ENCODE assay signal across 8 mouse cellular contexts in genomic region chr13:49681351-49682232, GRCm38 (mm10). TPM values are rescaled to one million over a fixed set of nuclear protein-coding genes. Genes with fewer than 3 reads are reported as not detected.
DNase-seq lines count a peak whose midpoint lies in the region; ATAC-seq and TF ChIP-seq lines count a peak whose summit lies in the region.

TSS of gene Iars (plus strand) at chr13:49682100.

- no peaks in the 10 kb centered on the region for H3K9me3 ChIP-seq in hindbrain, postnatal 0 days (ENCODE audit: low read length)

- peak; percentile 99 for ATAC-seq in common myeloid progenitor, adult 5-6 weeks (replicated peaks; ENCODE audit: low read depth, poor library complexity, severe bottlenecking)
- ATAC-seq in hindbrain, postnatal 0 days, result peak; percentile 100
- peak; percentile 99 for ATAC-seq in megakaryocyte, adult 5-6 weeks (ENCODE audit: poor library complexity, severe bottlenecking)

- H3K4me2 ChIP-seq in hindbrain, postnatal 0 days (ENCODE audit: low read depth, low read length), result peak within 1 kb of the TSS; percentile 94

- peaks cover 6% of the 10 kb centered on the region; the same call in 1 of the 2 replicates for H3K36me3 ChIP-seq in hindbrain, postnatal 0 days (ENCODE audit: insufficient read depth, low read length)

- peaks cover 15% of the 10 kb centered on the region for H3K4me1 ChIP-seq in hindbrain, postnatal 0 days (ENCODE audit: insufficient read depth, low read length)

- TF ChIP-seq CTCF in gastrocnemius, adult 2 months (IDR thresholded peaks at IDR 0.05), result no peak
- no peak for TF ChIP-seq CTCF in hindbrain, postnatal 0 days (IDR thresholded peaks at IDR 0.05; ENCODE audit: low read depth)
- TF ChIP-seq CTCF in left cerebral cortex, adult 2 months (IDR thresholded peaks at IDR 0.05), result no peak

- intact Hi-C loops in gastrocnemius, adult 2 months (cut with DNase I), result no loop called here
- intact Hi-C loops in left cerebral cortex, adult 2 months (cut with DNase I), result no loop called here

- H3K4me3 ChIP-seq in gastrocnemius, adult 2 months, result peak within 1 kb of the TSS; percentile 91
- H3K4me3 ChIP-seq in hindbrain, postnatal 0 days (ENCODE audit: low read length), result peak within 1 kb of the TSS; percentile 90
- peak within 1 kb of the TSS; percentile 82 for H3K4me3 ChIP-seq in left cerebral cortex, adult 2 months

- H3K27me3 ChIP-seq in hindbrain, postnatal 0 days (ENCODE audit: insufficient read depth, low read length), result no peaks in the 10 kb centered on the region

- H3K27ac ChIP-seq in gastrocnemius, adult 2 months, result peak within 1 kb of the TSS; percentile 91
- peak within 1 kb of the TSS; percentile 76 for H3K27ac ChIP-seq in hindbrain, postnatal 0 days
- peak within 1 kb of the TSS; percentile 81 for H3K27ac ChIP-seq in left cerebral cortex, adult 2 months

- 4% methylated on average over 26 of the region's 26 CpGs for WGBS in hindbrain, postnatal 0 days

- DNase-seq in ZHBTc4 (ENCODE audit: low read depth, low spot score), result peak; percentile 99
- DNase-seq in gastrocnemius, adult 2 months, result peak; percentile 99
- peak; percentile 98 for DNase-seq in hindbrain, postnatal 0 days (ENCODE audit: low spot score)
- peak; percentile 99 to 100 for DNase-seq in left cerebral cortex, adult 2 months (ENCODE audit: extremely low spot score in 1 of 2, low spot score in 2 of 2)
- DNase-seq in right cerebral cortex, adult 2 months (ENCODE audit: low spot score in 2 of 2), result peak; percentile 100
- peak; percentile 99 for DNase-seq in urinary bladder, postnatal 14 days (ENCODE audit: low spot score)

- peak within 1 kb of the TSS; percentile 83 for H3K9ac ChIP-seq in hindbrain, postnatal 0 days (replicated peaks; ENCODE audit: low read length)

RNA-seq across cellular contexts. Expression of gene Iars, which starts in this region (rescaled TPM):
- 87.6 and 88.7 TPM in 2 replicates for total RNA-seq in common myeloid progenitor, adult 5-6 weeks (2017)
- 10 to 100 TPM; 85.7 to 85.8 TPM for total RNA-seq in gastrocnemius, adult 2 months (2021)
- 29.2 and 45.5 TPM in 2 replicates for total RNA-seq in hindbrain, postnatal 0 days (2014; rRNA removed)
- 22.5 and 22.8 TPM in 2 replicates for polyA plus RNA-seq in hindbrain, postnatal 0 days (2015; fragmentation: Nextera tagmentation; extraction: Ambion mirVana)
- total RNA-seq in left cerebral cortex, adult 2 months (2021), result 10 to 100 TPM; 66.9 to 71.7 TPM
- 29.0 and 31.8 TPM in 2 replicates for total RNA-seq in megakaryocyte, adult 5-6 weeks (2015)
- 31.5 and 33.1 TPM in 2 replicates for total RNA-seq in megakaryocyte, adult 5-6 weeks (2017)

Comparison
In these comparisons a context has a peak if more than half of its experiments do, and no peak if none do; other contexts are left out.
1. Peak in every context shown above with its lines: DNase-seq, ATAC-seq, H3K4me3 ChIP-seq and H3K27ac ChIP-seq.